Mouse (Mus musculus) MEL (cell line): ENCODE measurements around the gene Sgcd. TPM values are rescaled to one million over a fixed set of nuclear protein-coding genes. Genes with fewer than 3 reads are reported as not detected.

Source experiments
- DNase-seq: peaks from one replicate; pipeline ENCODE4 v3.0.0; 2011; ENCODE audit warnings: low read depth, low spot score
- H3K27ac ChIP-seq: 2 replicates; pipeline ENCODE4 v1.5.1; 2012; ENCODE audit warnings: low read depth, mild to moderate bottlenecking, control low read depth, low read length, moderate library complexity; ENCODE audit not compliant: control insufficient read depth
- H3K27me3 ChIP-seq, 2 experiments: fragments of 150-350 bp in 1 of 2; sonication (generic) in 1 of 2; 2 replicates each; pipeline ENCODE4 v1.6.1; 2012; ENCODE audit warnings: low read length in 2 of 2, mild to moderate bottlenecking in 2 of 2, improper control_type of control experiment in 1 of 2, moderate library complexity in 1 of 2; ENCODE audit not compliant: insufficient read depth in 2 of 2, control insufficient read depth in 1 of 2
- H3K36me3 ChIP-seq, 2 experiments: 2 replicates each; pipeline ENCODE4 v1.6.1; 2012 to 2014; ENCODE audit warnings: low read length in 2 of 2, improper control_type of control experiment in 1 of 2, inconsistent platforms in 1 of 2, mild to moderate bottlenecking in 1 of 2; ENCODE audit not compliant: insufficient read depth in 2 of 2, control insufficient read depth in 1 of 2
- H3K4me1 ChIP-seq, 2 experiments: fragments of 150-350 bp in 1 of 2; sonication (generic) in 1 of 2; 2 replicates each; pipeline ENCODE4 v1.6.1; 2012; ENCODE audit warnings: low read length in 2 of 2, improper control_type of control experiment in 1 of 2, mild to moderate bottlenecking in 1 of 2; ENCODE audit not compliant: insufficient read depth in 2 of 2, control insufficient read depth in 1 of 2
- H3K4me3 ChIP-seq, 2 experiments: fragments of 150-350 bp in 1 of 2; sonication (generic) in 1 of 2; 2 replicates each; pipeline ENCODE4 v1.5.1; 2012; ENCODE audit warnings: low read depth in 2 of 2, low read length in 2 of 2, mild to moderate bottlenecking in 2 of 2, moderate library complexity in 2 of 2, control low read depth in 1 of 2, improper control_type of control experiment in 1 of 2; ENCODE audit not compliant: control insufficient read depth in 1 of 2, insufficient read depth in 1 of 2
- H3K79me2 ChIP-seq: 2 replicates; pipeline ENCODE4 v1.6.1; 2012; ENCODE audit warnings: mild to moderate bottlenecking, low read length, moderate library complexity; ENCODE audit not compliant: control insufficient read depth, poor library complexity, insufficient read depth
- H3K9ac ChIP-seq: 2 replicates; pipeline ENCODE4 v1.6.1; 2012; ENCODE audit warnings: low read depth, mild to moderate bottlenecking, control low read depth, low read length, moderate library complexity; ENCODE audit not compliant: control insufficient read depth, poor library complexity, severe bottlenecking
- H3K9me3 ChIP-seq: fragments of 150-350 bp; sonication (generic); replicated peaks from 2 replicates; pipeline ENCODE4 v1.6.1; 2012; ENCODE audit warnings: mild to moderate bottlenecking, low read length, improper control_type of control experiment, moderate library complexity; ENCODE audit not compliant: insufficient read depth
- BHLHE40 ChIP-seq: IDR thresholded peaks from 2 replicates; pipeline ENCODE4 v1.6.1; 2012; ENCODE audit warnings: low read depth, mild to moderate bottlenecking, inconsistent platforms, low read length, improper control_type of control experiment, borderline replicate concordance
- EP300 ChIP-seq, 2 experiments: IDR thresholded peaks; 2 replicates each; pipeline ENCODE4 v1.6.1; 2011; ENCODE audit warnings: improper control_type of control experiment in 2 of 2, low read length in 2 of 2, low read depth in 1 of 2, mild to moderate bottlenecking in 1 of 2
- JUND ChIP-seq: IDR thresholded peaks from 2 replicates; pipeline ENCODE4 v1.6.1; 2011; ENCODE audit warnings: low read depth, mild to moderate bottlenecking, improper control_type of control experiment, low read length
- MYC ChIP-seq: IDR thresholded peaks from 2 replicates; pipeline ENCODE4 v1.6.1; 2011; ENCODE audit warnings: low read depth, mild to moderate bottlenecking, low read length, improper control_type of control experiment, moderate library complexity
- POLR2A ChIP-seq, 2 experiments: IDR thresholded peaks; 2 replicates each; pipeline ENCODE4 v1.6.1; 2011 to 2012; ENCODE audit warnings: low read length in 2 of 2, mild to moderate bottlenecking in 2 of 2, control low read depth in 1 of 2, improper control_type of control experiment in 1 of 2, low read depth in 1 of 2, moderate library complexity in 1 of 2; ENCODE audit not compliant: control insufficient read depth in 1 of 2, insufficient read depth in 1 of 2, poor library complexity in 1 of 2
- TBP ChIP-seq: IDR thresholded peaks from 2 replicates; pipeline ENCODE4 v1.8.0; 2011; ENCODE audit warnings: low read depth, low read length, improper control_type of control experiment
- ZC3H11A ChIP-seq: IDR thresholded peaks from 2 replicates; pipeline ENCODE4 v1.6.1; 2012; ENCODE audit warnings: low read depth, mild to moderate bottlenecking, inconsistent platforms, low read length, improper control_type of control experiment
- ZNF384 ChIP-seq: IDR thresholded peaks from 2 replicates; pipeline ENCODE4 v1.6.1; 2012; ENCODE audit warnings: low read depth, mild to moderate bottlenecking, inconsistent platforms, low read length, improper control_type of control experiment
- polyA plus RNA-seq, 2 experiments: library from polyadenylated mRNA; stranded (reverse) in 1 of 2; unstranded in 1 of 2; fragments of >175 nt in 1 of 2; fragments of >200 nt in 1 of 2; gene quantifications; 2 replicates each; pipeline versions ENCODE4 v1.2.1 to v1.2.4; 2012; ENCODE audit warnings: low replicate concordance in 2 of 2, low read depth in 1 of 2; ENCODE audit not compliant: insufficient read length in 2 of 2, insufficient read depth in 1 of 2, missing spikeins in 1 of 2
- total RNA-seq: library from RNA; depleted of rRNA; stranded (reverse); fragments of 300-350 nt; gene quantifications from 2 replicates; pipeline ENCODE4 v1.2.3, GENCODE M21; 2012

Gene Sgcd
- total and polyA plus RNA-seq, 3 experiments: not detected

GRCm38 (mm10) chr11:46846661-46847060 is 1142.1 kb downstream of the Sgcd start:
- no peak for DNase-seq
- Histone ChIP-seq H3K36me3 (no peaks in the 10 kb centered on the region), H3K27ac (no peak overlapping the region), H3K9ac (no peak overlapping the region), H3K4me3 (no peak overlapping the region), H3K4me1 (no peaks in the 10 kb centered on the region), H3K9me3 (no peaks in the 10 kb centered on the region), H3K27me3 (no peaks in the 10 kb centered on the region), H3K79me2 (no peaks in the 10 kb centered on the region)
- TF ChIP-seq ZNF384: no peak
- no peak for TF ChIP-seq TBP
- no peak for TF ChIP-seq EP300 (IDR thresholded peaks at IDR 0.05; ENCODE audit: low read depth in 1 of 2, low read length in 2 of 2)
- no peak for TF ChIP-seq JUND
- no peak for TF ChIP-seq ZC3H11A
- no peak for TF ChIP-seq POLR2A (IDR thresholded peaks at IDR 0.05; ENCODE audit: control insufficient read depth in 1 of 2, insufficient read depth in 1 of 2, low read depth in 1 of 2, low read length in 2 of 2, poor library complexity in 1 of 2)
- no peak for TF ChIP-seq MYC
- no peak for TF ChIP-seq BHLHE40
